Mouse (Mus musculus) heart, adult 18-20 months (tissue): ENCODE results near the gene Gm21818. TPM values are rescaled to one million over a fixed set of nuclear protein-coding genes. Genes with fewer than 3 reads are reported as not detected.
"Not testable (repeated sequence)": the region's sequence is repeated elsewhere in the genome, so short reads cannot be mapped to it uniquely, and the experiment has no call there.

Experiments used
- DNase-seq, 2 experiments: peaks; one replicate each; pipeline ENCODE4 v3.0.0; 2021 to 2022; ENCODE audit warnings: mixed read lengths in 1 of 2
- long read RNA-seq, 2 experiments: library from polyadenylated mRNA; stranded (forward); transcript quantifications; one replicate each; pipeline ENCODE4 v2.0.0; 2021
- total RNA-seq, 2 experiments: library from RNA; stranded (reverse); gene quantifications; 2 replicates each; pipeline ENCODE4 v1.2.3; 2021

The Gm21818 gene
- total RNA-seq, result not detected
- long read RNA-seq, experiment 1, result 0 reads
- long read RNA-seq, experiment 2, result 0 reads

DNA sequence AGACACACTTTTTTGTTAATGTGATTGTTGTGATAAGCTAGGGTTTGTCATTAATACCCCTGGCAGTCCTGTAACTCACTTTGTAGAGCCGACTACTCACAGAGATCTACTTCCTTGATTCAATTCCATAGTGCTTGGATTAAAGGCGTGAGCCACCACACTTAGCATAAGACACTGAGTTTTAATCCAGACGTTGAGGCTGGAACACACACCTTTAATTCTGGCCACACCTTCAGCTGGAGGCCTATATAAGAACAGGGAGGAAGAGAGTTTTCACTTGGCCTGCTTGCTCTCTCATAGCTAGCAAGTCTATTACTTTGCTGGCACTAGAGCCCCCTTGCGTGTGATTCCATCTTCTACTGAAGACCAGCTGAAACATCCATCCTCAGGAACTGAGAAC is at the start of gene Gm21818:
Gene Gm21818 (plus strand): TSS at position 301 of the 400 bp plus-strand sequence.
- DNase-seq, result not testable (repeated sequence)

DNA sequence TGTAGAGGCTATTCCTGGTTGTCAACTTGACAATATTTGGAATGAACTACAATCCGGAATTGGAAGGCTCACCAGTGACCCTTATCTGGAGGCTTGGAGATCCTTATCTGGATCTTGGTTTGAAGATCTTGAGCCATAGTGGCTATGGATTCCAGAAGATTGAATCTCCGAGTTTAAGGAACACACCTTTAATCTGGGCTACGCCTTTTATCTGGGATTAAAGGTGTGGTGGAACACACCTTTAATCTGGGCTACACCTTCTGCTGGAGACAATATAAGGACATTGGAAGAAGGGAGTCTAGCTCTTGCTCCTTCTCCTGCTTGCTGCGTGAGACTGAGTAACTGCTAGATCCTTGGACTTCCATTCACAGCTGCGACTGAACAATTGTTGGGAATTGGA is 32.3 kb upstream of the Gm21818 start, which contains the start of gene Gm20767:
Gene Gm20767 (plus strand): TSS at position 301 of the 400 bp plus-strand sequence.
- not testable (repeated sequence) for DNase-seq

DNA sequence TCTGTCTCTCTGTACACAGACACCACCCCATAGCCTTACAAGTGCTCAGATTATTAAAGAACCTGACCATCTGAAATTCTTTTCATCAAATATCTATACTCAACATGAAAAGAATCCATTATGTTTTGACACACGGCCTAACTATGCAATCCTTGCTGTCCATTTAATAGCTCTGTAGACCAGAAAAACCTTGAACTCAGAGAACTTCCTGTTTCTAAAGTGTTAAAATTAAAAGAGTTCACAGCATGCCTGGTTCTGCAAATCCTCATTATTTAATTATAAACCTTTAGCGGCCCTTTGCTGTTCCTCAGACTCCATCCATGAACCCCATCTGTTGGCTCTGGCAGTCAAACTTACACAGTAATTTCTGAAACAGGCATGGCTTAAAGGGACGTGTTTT is 29.9 kb upstream of the Gm21818 start:
- not testable (repeated sequence) for DNase-seq

DNA sequence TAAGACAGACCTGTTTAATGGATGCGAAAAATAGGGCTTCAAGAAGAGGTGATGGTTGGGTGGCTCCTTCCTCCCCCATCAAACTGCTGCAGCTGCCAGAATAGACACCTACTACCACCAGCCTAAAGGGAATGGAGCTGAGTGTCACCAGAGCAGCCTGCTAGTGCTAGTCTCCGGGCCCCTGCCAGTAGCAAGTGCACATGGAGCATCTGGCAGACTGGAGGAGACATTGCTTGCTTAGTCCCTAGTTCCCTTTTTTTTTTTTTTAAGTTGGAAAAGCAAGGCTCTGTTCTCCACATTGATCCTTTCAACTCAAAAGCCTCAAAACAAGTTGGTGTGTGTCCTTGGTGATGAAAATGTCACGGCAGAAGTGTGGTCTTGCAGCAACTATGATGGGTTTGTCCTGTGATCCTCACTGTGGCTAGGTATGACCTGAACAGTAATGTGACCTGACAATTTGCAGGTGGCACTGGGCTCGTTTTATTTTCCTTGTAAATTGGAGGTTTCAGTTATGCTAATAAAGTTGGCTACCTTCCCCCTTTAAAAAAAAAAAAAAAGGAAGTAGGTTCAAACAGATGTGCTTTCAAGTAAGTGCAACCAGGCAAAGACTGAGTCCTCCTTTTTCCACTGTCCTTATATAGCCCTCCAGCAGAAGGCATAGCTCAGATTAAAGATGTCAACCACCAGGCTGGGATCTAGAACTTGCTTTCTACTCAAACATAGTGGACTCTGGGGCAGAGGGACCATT is 22.4 kb upstream of the Gm21818 start:
- DNase-seq, result not testable (repeated sequence)

DNA sequence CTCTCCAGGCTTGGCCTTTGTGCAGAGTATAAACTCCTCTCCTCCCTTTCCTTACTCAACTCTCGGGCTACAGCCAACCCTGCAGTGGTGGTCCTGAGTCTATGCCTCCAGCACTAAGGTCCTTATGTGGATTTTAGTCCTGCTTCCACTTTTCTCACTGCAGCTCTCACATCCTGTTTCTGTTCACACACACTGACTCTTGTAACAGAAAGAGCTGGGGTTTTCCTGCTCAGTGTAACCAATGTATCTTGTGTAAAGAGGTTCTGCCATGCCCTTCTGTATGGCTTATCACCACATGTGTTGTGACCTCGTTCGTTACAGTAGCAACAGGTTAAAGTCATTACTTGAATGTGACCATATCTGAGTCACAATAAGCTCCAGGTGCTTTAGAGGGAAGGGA is 21.6 kb upstream of the Gm21818 start:
- DNase-seq, result not testable (repeated sequence)

DNA sequence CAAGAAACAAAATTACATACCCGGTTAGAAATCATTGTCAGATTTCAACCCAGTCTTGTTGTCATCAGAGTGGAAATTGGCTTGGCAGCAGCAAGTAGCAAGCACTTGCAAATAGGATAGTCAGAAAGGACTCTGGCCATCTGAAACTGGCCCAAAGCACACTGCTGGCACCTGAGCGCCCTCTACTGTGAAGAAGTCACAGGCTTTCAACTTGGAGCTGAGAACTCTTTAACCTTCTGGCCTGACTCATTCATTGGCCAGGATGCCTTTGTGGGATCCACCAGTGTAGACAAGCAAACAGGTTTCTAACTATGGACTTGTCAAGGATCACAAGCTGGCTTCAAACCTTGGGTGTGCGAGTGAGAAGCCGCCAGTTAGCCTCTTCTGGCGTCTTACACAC is 3.9 kb upstream of the Gm21818 start:
- DNase-seq, result not testable (repeated sequence)

DNA sequence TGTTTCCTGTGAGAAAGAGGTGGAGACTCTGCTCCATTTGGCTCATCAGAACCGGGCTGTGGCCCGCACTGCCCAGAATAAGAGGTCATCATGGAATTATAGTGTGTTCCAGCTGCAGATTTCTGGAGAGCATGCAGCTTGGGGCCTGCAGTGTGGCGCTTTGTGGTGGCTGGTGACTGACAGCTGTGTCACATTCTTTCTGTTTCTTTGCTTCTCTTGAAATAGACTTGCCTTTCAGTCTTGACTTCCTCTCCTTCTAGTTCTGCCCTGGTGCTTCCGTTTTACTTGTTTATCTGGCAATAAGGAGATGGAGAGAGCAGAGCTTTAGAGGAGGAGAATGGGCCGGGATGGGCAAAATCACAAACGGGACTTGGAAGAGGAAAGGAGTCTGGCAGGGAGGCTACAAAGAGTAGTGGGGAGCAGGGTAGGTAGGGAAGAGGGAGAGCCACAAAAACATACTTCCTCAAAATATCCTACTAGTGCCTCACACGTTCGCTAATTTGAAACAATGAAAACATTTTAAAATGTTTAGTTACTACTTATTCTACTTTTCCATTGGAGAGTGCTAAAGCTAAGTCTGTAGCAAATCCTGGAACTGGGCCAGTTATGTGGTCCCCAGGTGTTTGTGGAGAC is 24.1 kb downstream of the Gm21818 start:
- DNase-seq, result not testable (repeated sequence)

DNA sequence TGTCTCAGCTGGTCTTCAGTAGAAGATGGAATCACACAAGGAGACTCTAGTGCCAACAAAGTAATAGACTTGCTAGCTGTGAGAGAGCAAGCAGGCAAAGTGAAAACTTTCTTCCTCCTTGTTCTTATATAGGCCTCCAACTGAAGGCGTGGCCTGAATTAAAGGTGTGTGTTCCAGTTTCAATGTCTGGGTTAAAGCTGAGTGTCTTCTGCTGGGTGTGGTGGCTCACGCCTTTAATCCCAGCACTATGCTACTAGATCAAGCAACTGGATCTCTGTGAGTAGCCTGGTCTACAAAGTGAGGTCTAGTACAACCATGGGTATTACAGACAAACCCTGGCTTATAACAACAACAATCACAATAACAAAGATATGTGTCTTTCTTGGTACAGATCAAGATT is 43.6 kb downstream of the Gm21818 start, which contains the start of gene Gm21762:
Gene Gm21762 (minus strand): TSS at position 101 of the 400 bp plus-strand sequence.
- DNase-seq, result not testable (repeated sequence)

DNA sequence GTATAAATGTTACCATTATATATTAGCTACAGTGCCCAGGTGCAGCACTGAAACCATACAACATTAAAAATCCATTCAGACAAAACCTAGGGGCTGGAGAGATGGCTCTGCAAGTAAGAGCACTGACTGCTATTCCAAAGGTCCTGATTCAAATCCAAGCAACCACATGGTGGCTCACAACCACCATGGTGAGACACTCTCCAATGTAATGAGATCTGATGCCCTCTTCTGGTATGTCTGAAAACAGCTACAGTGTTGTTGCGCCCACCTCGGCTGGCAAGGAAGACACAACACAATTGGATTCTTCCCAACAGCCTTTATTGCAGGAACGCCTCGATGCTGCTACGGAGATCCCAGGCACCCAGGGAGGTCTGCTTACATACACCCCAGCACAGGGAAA is 48.7 kb downstream of the Gm21818 start:
- DNase-seq, result not testable (repeated sequence)

DNA sequence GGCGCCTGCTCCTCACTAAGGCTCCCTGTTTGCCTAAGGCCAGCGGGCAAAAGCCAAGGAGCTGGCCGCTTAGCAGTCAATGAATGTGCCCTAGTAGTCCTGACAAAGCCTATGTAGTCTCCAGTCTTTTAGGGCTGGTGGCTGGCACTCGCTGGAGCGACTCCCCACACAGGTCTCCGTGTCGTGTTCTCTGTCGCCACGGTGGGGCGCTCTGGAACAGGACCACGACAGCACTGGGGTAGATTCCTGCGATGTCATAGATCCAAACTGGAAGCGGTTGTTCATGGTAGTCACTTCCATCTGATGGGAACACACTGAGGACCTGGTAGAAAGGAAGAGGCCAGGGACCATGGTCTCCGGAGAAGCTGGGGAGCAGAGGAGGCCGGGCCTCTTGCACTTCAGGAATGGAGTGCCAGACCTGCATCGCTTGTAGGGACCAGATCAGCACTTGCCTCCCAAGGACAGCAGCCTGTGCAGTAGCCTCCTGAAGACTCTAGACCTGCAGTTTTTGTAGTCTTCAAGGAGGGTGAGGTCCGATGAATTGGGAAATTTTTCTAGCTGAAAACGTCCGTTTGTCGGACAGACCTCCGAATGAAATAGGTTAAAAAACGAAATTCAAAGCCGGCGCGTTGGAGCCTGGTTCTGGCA is 50.9 kb downstream of the Gm21818 start:
- not testable (repeated sequence) for DNase-seq

Other genes starting within 250 kb of the Gm21818 start
- not detected for gene Gm21761, start 243.2 kb upstream of the Gm21818 start, total RNA-seq
- not detected for gene B020031M17Rik, start 221.6 kb upstream of the Gm21818 start, total RNA-seq
- not detected for gene Gm36079, start 145.4 kb upstream of the Gm21818 start, total RNA-seq
- gene Gm21188, start 120.2 kb upstream of the Gm21818 start, total RNA-seq, result under 1 TPM; 0.40 to 0.49 TPM
- gene Gm20767, start 32.2 kb upstream of the Gm21818 start, total RNA-seq, result not detected
- not detected for gene Gm21762, start 43.5 kb downstream of the Gm21818 start, total RNA-seq
- not detected for gene Gm21731, start 66.7 kb downstream of the Gm21818 start, total RNA-seq
- gene AF067061, start 90.7 kb downstream of the Gm21818 start, total RNA-seq, result not detected
- not detected for gene BC147527, start 128.0 kb downstream of the Gm21818 start, total RNA-seq
- not detected for gene Tcstv3, start 144.4 kb downstream of the Gm21818 start, total RNA-seq